Mouse (Mus musculus): ENCODE data around the gene Hadh.

The Hadh gene

GRCm38 (mm10) chr3:131271559-131272373 lies at the start of gene Hadh:
Gene Hadh (minus strand): TSS chr3:131272101.
- DNase-seq (ENCODE audit: low read depth, low spot score), result peak; percentile 83

GRCm38 (mm10) chr3:131320184-131320583 lies 48.3 kb upstream of the Hadh start:
- DNase-seq (ENCODE audit: low read depth, low spot score), result peak; percentile 83

- no peak for DNase-seq (ENCODE audit: low read depth, low spot score)
These were observed 46.3 kb upstream of the Hadh start for GRCm38 (mm10) chr3:131318211-131318610.

- DNase-seq (ENCODE audit: low read depth, low spot score), result no peak
These were observed 45.2 kb upstream of the Hadh start for GRCm38 (mm10) chr3:131317126-131317525.

GRCm38 (mm10) chr3:131315957-131316510 lies 44.1 kb upstream of the Hadh start:
- DNase-seq (ENCODE audit: low read depth, low spot score), result peak; percentile 61

GRCm38 (mm10) chr3:131312340-131312739 lies 40.4 kb upstream of the Hadh start:
- no peak for DNase-seq (ENCODE audit: low read depth, low spot score)

- DNase-seq (ENCODE audit: low read depth, low spot score), result no peak
These were observed 38.7 kb upstream of the Hadh start for GRCm38 (mm10) chr3:131310572-131310971.

GRCm38 (mm10) chr3:131307811-131308210 lies 35.9 kb upstream of the Hadh start:
- no peak for DNase-seq (ENCODE audit: low read depth, low spot score)

GRCm38 (mm10) chr3:131306255-131306654 lies 34.4 kb upstream of the Hadh start:
- DNase-seq (ENCODE audit: low read depth, low spot score), result no peak

GRCm38 (mm10) chr3:131303320-131303714 lies 31.4 kb upstream of the Hadh start:
- DNase-seq (ENCODE audit: low read depth, low spot score), result no peak

- DNase-seq (ENCODE audit: low read depth, low spot score), result peak; percentile 93
These were observed 30.8 kb upstream of the Hadh start, which contains the start of gene Cyp2u1 for GRCm38 (mm10) chr3:131302452-131303319. Gene Cyp2u1 (minus strand): TSS chr3:131303227.

- peak; percentile 74 for DNase-seq (ENCODE audit: low read depth, low spot score)
These were observed 28.0 kb upstream of the Hadh start for GRCm38 (mm10) chr3:131299908-131300307.

- no peak for DNase-seq (ENCODE audit: low read depth, low spot score)
These were observed 27.2 kb upstream of the Hadh start for GRCm38 (mm10) chr3:131299078-131299477.

- DNase-seq (ENCODE audit: low read depth, low spot score), result no peak
These were observed 25.0 kb upstream of the Hadh start for GRCm38 (mm10) chr3:131296893-131297292.

GRCm38 (mm10) chr3:131295513-131296200 lies 23.8 kb upstream of the Hadh start:
- DNase-seq (ENCODE audit: low read depth, low spot score), result no peak

GRCm38 (mm10) chr3:131294503-131294902 lies 22.6 kb upstream of the Hadh start:
- DNase-seq (ENCODE audit: low read depth, low spot score), result no peak

GRCm38 (mm10) chr3:131292959-131293358 lies 21.1 kb upstream of the Hadh start:
- no peak for DNase-seq (ENCODE audit: low read depth, low spot score)

- DNase-seq (ENCODE audit: low read depth, low spot score), result no peak
These were observed 20.4 kb upstream of the Hadh start for GRCm38 (mm10) chr3:131292349-131292748.

GRCm38 (mm10) chr3:131291890-131292289 lies 20.0 kb upstream of the Hadh start:
- no peak for DNase-seq (ENCODE audit: low read depth, low spot score)

- no peak for DNase-seq (ENCODE audit: low read depth, low spot score)
These were observed 2.2 kb upstream of the Hadh start for GRCm38 (mm10) chr3:131274151-131274550.

GRCm38 (mm10) chr3:131272374-131273100 lies 636 bp upstream of the Hadh start:
- no peak for DNase-seq (ENCODE audit: low read depth, low spot score)

All from ES-CJ7 (cell line).